Mouse (Mus musculus) heart, adult 9 months (tissue): ENCODE measurements around the gene Nfya.

Experiments
- DNase-seq, 2 experiments: peaks; one replicate each; pipeline ENCODE4 v3.0.0; 2022; ENCODE audit warnings: low spot score in 2 of 2

Gene Nfya

GRCm38 (mm10) chr17:48409380-48410298 lies at the start of gene Nfya, which contains the start of gene Oard1:
Gene Nfya (minus strand): TSS chr17:48409906.
Gene Oard1 (plus strand): TSS chr17:48410014.
- peak; percentile 99 to 100 for DNase-seq

GRCm38 (mm10) chr17:48457971-48458653 lies 48.4 kb upstream of the Nfya start:
- no peak for DNase-seq

GRCm38 (mm10) chr17:48455955-48456354 lies 46.2 kb upstream of the Nfya start:
- DNase-seq, result no peak

GRCm38 (mm10) chr17:48454688-48455087 lies 45.0 kb upstream of the Nfya start, which contains the start of gene Unc5cl:
Gene Unc5cl (plus strand): TSS chr17:48454901.
- no peak for DNase-seq

GRCm38 (mm10) chr17:48454190-48454589 lies 44.5 kb upstream of the Nfya start:
- DNase-seq, result no peak

GRCm38 (mm10) chr17:48453489-48453888 lies 43.8 kb upstream of the Nfya start:
- no peak for DNase-seq

- DNase-seq, result no peak
Observed at GRCm38 (mm10) chr17:48451753-48452444, 42.2 kb upstream of the Nfya start.

GRCm38 (mm10) chr17:48451353-48451675 lies 41.6 kb upstream of the Nfya start, which contains the start of gene Tspo2:
Gene Tspo2 (minus strand): TSS chr17:48451522.
- no peak for DNase-seq

GRCm38 (mm10) chr17:48450666-48451352 lies 41.1 kb upstream of the Nfya start:
- DNase-seq, result no peak

- no peak for DNase-seq
Observed at GRCm38 (mm10) chr17:48447675-48448074, 38.0 kb upstream of the Nfya start.

- DNase-seq, result no peak
Observed at GRCm38 (mm10) chr17:48443542-48444145, 33.9 kb upstream of the Nfya start.

- no peak for DNase-seq
Observed at GRCm38 (mm10) chr17:48442745-48443457, 33.2 kb upstream of the Nfya start.

- DNase-seq, result peak in 1 of 2 experiments; percentile 56
Observed at GRCm38 (mm10) chr17:48437421-48437911, 27.8 kb upstream of the Nfya start.

- peak; percentile 53 to 67 for DNase-seq
Observed at GRCm38 (mm10) chr17:48436487-48436886, 26.8 kb upstream of the Nfya start.

GRCm38 (mm10) chr17:48434479-48434878 lies 24.8 kb upstream of the Nfya start:
- no peak for DNase-seq

GRCm38 (mm10) chr17:48433689-48434330 lies 24.1 kb upstream of the Nfya start:
- no peak for DNase-seq

- no peak for DNase-seq
Observed at GRCm38 (mm10) chr17:48433006-48433655, 23.4 kb upstream of the Nfya start.

GRCm38 (mm10) chr17:48432158-48432980 lies 22.7 kb upstream of the Nfya start, which contains the start of gene Apobec2:
Gene Apobec2 (minus strand): TSS chr17:48432930.
- DNase-seq, result peak; percentile 49 to 69
